Mouse (Mus musculus): ENCODE measurements at regions not wholly inside any gene's neighbourhood (a gene's known extent, or its start where the extent isn't known, plus 50 kb on each side); places are given as distances from the start of the nearest gene placed in this dataset.
"Not testable (repeated sequence)": the region's sequence is repeated elsewhere in the genome, so short reads cannot be mapped to it uniquely, and the experiment has no call there.

DNA sequence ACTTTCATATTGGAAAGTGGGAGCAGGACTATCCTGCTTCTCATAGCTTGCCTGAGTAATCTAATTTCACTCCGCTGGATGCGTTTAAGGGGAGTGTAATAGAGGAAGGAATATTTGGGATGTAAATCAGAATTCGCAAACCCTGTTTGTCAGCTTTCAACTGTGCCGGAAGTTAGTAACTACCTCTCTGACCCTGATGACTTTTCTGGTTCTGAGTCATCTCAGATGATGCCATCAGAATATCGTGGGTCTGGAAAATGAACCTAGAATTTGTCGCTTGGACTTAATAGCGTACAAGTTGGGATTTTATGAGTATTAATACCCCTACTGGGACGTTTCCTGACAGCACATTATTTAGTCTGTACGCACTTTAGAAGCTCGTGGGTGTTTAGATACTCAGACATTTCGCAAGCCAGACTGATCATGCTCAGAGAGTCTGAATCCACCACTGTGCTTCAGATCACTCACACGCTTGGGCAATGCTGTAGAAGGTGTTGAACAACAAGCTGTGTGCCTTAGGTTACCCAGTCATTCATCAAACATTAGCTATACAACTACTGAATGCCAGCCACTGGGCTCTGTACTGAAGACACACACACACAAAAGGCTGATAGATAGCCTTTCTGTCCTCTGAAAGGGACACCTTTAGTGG lies 131.1 kb downstream of the Phlda1 start:
- DNase-seq (ENCODE audit: low read depth, low spot score), result no peak

DNA sequence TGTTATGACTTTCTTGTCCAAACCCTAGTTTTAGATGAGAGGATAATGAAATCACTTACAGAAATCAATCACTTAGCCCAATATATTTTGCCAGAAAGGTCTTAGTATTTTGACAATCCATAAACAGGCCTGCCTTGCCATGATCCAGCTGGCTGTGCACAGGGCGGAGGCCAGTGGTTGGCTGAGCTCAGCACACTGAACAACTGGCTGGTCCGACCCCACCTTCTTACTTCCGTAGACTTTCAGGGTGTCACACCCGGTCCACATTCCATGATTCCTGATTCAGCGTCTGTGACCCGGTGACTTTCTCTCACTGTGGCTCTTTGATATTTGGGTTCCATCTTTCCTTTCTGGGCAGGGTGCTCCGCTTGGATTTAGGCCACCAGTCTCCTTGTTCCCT lies 133.8 kb downstream of the Phlda1 start:
- no peak for DNase-seq (ENCODE audit: low read depth, low spot score)

DNA sequence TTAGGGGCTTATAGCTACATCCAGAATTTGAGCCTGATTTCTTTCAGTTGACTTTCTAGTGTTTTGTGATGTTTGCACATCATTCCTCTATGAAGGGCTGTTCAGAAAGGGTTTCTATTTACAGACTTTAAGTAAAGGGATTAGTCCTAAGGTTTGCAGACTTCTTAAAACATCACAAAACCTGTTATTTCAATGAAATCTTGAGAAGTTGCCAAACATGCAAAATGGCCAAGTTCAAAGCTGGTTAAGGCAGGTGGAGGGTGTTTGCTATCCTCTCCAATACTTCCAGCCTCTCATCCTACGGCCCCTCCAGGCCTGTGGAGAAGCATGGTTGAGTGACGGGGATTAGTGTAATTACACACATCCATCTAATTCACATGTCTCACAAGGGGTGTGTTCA lies 136.6 kb downstream of the Phlda1 start:
- no peak for DNase-seq (ENCODE audit: low read depth, low spot score)

DNA sequence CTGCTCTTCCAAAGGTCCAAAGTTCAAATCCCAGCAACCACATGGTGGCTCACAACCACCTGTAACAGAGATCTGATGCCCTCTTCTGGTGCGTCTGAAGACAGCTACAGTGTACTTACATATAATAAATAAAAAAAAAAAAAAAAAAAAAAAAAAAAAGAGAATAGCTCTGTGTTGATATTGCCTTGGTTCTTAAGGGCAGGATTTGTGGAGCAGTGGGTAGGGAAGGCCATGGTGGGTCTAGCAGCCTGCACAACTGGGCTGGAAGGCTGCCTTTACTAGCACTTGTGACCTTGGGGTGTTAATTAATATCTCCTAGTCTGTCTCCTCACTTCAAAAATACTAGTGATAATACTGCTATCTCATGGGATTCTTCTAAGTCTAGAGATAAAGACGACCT lies 147.7 kb downstream of the Phlda1 start:
- DNase-seq (ENCODE audit: low read depth, low spot score), result not testable (repeated sequence)

DNA sequence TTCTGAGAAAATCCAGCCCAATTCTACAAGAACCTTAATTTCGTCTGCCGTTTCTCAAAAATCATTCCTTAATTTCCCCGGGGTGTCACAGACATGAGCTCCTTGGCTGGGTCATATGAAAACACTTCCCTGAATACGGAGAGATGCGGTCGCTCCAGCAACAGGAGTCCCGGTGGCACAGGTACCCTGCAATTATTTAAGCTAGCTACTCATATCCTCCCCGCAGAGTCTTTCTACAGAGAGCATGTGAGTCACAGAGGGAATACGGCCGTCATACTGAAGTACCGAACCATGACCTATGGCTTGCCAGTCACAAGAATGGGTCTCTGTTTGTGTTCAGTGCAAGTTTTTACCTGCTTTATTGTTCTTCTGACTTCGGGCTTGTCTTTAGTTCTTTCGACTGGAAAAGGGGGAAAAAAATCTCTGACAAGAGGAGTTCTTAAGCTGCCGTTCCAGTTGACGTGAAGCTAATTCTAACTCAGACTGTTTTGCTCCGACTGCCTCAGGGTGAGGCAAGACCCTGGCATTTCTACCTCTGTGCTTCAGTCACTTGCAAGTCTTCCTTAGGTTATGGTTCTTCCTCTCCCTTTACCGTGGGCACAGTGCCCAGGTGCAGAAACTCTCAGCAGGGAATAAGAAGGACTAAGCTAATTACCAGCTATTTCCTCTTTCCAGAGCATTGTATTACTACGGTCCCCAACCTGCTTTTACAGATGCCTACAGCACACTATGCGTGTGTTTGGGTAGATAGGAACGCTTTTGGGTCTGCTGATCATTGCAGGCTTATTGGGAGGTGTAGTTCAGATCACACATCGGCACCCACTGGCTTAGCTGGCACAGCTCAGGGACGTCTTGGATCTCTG lies 148.5 kb downstream of the Phlda1 start:
- no peak for DNase-seq (ENCODE audit: low read depth, low spot score)

DNA sequence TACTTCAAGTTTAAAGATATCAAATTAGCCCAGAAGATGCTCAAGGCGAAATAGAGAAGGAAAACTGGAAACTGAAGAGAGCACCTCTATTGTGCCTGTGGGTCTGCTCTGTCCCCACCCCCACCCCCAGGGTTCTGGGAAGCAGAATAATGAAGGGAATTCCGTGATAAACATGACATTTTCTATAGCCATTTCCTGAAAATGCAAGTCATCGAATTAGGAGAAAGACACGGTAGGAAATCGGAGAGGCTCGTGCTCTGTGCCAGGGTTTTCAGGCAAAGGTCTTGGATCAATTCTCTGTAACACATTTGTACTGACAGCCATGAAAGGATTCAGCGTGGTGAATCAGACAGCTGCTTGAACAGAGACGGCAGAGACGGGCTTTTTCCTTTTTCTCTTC lies 152.7 kb downstream of the Phlda1 start:
- no peak for DNase-seq (ENCODE audit: low read depth, low spot score)

DNA sequence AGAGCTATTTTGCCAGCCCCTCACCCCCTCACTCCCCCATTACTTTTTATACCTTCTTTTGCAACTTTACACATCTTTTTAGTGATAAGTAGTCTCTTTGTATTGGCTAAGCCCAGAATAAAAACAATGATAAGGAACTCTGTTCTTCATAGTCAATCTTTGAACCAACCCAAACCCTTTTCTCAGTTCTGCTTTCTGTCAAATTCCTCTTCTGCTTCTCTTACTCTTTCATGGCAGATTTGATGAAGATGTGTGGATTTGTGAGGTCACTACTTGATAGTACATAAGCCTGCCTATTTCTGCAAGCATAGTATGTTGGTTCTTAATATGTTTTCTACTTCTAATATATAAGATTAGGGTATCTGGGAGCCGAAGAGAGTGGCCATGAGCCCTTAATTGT lies 156.6 kb downstream of the Phlda1 start:
- DNase-seq (ENCODE audit: low read depth, low spot score), result no peak

DNA sequence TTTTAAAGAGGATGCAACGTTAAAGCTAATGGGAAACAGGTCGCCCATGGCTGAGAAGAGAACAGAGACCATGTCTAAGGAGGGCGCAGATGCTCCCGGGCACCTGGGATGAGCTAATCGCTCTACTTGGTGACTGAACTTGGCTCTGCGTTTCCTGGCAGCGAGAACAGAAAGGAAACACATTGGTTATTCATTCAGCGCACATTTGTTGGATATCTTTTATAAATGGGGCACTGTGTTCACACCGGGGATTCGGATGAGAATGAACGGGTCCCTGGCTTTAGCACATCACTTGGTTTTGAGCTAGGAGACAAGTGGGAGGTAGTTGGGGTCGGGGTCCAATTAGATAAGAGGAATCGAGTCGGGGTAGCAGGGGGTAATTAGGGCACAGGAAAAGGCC lies 159.7 kb downstream of the Phlda1 start:
- DNase-seq (ENCODE audit: low read depth, low spot score), result no peak

DNA sequence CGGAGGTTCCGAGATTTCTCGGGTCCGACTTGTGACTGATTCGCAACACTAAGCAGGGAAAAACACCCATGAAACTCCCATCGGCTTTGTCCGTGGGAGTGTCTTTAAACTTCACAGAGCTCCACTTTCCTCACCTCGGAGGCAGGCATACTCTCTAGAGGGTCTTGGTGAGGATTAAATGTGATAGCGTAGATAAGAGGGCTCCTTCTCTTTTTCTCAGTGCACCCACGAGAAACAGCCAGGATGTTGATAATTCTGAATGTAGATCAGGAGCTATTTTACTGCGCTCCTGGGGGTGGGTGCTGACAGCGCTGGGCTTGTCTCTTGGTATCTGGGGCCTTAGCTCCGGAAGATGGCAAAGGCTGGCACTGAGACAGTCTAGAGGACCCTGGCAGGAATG lies 160.9 kb downstream of the Phlda1 start:
- DNase-seq (ENCODE audit: low read depth, low spot score), result no peak

DNA sequence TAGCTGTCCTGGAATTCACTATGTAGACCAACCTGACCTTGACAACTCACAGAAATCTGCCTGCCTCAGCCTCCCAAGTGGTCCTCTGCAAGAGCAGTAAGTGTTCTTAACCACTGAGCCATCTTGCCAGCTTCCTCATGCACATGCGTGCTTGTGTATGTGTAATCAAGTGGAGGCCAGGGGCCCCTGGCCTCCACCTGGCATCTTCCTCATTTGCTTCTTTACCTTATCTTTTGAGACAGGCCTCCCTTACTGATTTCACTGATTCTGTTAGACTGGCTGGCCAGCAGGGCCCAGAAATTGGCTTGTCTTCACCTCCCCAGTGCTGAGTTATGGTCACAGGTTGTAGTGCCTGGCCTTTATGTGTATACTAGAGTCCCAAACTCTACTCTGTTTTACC lies 162.6 kb downstream of the Phlda1 start:
- no peak for DNase-seq (ENCODE audit: low read depth, low spot score)

DNA sequence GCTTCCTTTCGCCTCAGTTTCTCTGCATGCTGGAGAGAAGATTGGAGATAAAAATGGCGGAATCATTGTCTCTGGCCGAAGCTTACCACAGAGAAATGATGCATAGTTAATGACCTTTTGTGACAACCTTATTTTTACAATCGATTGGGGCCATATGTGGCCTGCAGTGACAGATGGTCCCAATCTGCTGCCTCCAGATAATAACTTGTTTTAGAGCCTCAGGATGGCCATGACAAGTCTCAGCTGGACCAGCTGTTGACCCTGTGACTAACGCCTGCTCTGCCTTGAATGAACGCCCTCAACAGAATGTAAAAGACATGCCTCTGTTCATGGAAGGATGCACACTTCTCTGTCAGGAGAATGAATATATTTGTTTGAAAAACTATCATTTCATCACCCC lies 163.6 kb downstream of the Phlda1 start:
- no peak for DNase-seq (ENCODE audit: low read depth, low spot score)

DNA sequence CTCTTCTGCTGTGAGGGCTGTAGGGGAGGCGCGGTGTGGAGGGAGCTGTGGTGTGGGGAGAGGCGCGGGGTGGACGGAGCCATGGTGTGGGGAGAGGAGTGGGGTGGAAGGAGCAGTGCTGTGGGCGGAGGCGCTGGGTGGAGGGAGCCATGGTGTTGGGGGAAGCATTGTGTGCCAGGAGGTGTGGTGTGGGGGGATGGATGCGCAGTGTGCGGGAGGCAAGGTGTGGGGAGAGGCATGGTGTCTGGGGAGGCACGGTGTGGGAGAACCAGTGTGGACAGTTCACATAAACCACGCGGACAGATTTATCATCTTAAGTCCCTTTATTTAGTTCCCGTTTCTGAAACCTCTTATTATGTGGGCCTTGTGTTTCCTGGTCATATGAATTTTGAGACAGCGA lies 164.6 kb downstream of the Phlda1 start:
- no peak for DNase-seq (ENCODE audit: low read depth, low spot score)

DNA sequence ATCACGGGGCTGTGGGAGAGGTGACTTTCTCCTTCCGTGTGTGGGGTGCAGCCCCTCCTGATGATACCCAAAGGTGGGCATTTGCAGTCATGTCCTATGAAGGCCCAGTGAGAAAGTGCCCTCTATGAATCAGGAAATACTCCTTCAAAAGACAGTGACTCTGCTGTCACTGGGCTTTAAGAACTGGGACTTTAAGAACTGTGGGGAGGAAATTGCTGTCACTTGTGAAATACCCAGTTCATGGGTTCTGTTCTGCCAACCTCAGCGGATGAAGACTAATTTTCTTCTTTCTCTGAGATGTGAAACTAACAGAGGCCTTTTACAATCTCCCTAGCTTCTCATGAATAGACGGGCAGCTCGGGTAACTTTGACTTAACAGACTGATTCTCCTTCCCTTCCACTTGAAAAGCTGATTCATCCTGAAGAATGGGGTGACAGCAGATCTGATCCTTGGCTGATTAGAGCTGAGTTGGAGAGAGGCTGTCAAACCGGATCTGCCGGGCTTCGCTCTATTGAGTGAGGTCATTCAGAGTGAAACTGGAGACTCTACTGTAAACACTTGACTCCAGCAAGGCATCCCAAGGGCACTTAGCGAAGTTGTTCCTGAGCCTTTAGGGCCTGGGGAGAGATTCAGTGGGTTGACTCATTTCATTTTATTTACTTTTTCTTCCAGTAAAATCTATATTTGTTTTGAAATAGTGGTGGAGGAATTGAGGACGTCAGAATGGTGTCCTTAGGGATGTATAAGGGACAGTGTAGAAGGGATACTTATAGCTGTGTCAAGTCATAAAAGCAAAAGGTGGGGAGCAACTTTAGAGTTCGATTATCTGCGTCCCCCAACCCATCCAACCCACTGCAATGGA lies 166.6 kb downstream of the Phlda1 start:
- no peak for DNase-seq (ENCODE audit: low read depth, low spot score)

DNA sequence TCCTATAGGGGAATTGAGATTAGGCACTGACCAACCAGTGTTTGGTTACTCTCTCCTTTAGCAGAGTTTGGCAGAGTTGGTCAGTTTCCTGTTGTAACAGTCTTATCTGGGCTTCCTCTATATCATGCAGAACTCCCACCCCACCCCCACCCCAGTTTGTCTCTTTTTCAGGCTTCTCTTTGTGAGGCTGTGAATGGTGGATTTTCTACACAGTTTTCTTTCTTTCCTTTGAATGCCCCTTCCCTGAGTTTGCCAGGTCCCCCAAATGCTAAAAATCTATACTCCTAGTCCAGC lies 167.2 kb downstream of the Phlda1 start:
- no peak for DNase-seq (ENCODE audit: low read depth, low spot score)

DNA sequence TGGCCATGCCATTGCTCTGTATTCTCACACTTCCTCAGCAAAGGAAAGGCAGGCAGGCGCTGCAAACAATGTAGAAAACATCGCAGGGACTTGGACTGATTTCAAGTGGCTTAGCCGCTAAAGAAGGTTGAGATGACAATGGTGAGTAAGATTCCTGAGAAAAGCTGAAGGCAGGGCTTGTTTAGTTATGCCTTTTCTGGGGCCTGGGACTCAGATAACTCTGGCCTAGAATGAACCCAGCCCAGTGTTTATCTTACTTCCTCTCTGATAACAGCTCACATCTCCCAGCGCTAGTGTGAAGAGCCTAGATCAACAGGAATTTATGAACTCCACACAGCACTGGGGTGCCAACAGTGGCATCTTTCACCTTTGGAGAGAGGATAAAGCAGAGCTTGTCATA lies 170.2 kb downstream of the Phlda1 start:
- DNase-seq (ENCODE audit: low read depth, low spot score), result no peak

DNA sequence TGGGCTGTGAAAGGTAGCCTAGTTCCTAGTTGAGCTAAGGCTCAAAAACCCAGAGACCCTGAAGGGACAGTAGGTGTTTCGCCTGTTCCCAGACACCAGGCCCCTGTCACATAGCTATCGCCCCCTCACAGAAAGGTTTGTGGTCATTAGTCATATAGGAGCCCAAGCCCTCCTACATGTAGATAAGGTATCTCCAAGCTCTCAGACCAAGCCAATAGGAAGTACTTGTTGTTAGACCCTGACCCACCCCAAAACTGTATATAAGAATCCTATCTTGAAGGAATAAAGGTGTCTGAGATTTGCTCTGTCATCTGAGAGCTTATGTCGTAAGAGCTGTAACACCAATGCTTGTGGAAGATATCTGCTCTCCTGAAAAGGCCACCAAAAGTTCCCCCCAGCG lies 174.8 kb downstream of the Phlda1 start:
- DNase-seq (ENCODE audit: low read depth, low spot score), result no peak

DNA sequence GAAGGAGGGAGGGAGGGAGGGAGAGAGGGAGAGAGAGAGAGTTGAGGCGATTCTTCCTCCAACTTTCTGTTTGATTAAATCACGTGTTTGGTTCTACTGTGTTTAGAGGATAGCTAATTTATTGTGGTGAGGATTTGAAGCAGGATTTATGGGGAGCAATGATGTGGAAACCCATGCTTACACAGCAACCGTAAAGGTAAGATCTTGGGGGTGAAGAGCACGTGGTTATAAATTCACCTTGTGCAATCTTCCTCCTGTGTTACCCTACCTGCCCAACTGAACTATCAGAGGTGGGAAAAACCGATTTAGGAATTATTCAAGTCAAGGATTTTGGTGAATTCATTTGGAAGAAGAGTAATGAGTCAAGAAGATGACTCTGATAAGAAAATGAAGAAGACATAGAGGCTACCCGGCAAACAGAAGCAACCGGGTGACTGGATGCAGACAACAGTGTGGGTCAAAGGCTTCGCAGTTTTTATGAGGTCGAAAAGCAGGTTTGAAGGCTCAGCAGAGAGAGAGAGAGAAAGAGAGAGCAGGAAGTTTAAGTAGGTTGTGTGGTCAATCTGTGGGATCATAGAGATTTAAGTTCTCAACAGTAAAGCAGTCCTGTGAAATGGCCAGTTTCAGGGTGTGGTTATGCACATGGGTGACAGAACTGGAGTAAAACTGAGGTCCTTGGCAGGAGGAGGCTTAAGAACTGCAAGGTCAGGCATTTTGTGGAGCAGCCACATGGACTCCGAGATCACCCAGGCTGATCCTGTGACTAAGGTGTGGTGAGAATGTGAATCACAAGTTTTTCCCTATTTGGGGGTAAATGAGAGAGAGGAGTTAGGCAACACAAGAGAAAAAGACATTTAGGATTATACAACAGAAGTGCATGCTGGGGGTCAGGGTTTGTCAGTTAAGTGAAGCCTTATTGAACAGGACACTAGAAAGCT lies 178.6 kb downstream of the Phlda1 start:
- no peak for DNase-seq (ENCODE audit: low read depth, low spot score)

DNA sequence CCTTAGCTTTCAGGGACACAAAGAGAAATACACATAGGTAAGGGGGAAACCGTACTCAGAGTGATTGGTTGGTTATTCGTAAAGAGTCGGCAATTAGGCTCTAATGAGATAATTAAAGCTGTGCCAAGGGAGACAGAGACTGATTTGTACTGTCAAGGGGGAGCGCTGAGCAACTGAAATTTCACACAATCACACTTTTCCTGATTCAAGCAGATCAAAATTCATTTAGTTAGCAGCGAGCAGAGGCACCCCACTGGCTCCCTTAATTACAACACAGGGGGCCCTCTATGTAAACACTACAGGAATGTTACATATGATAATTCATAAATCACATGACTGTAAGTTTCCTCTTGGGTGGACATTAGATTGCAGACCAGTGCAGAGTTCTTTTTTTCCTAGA lies 180.5 kb downstream of the Phlda1 start:
- DNase-seq (ENCODE audit: low read depth, low spot score), result no peak

DNA sequence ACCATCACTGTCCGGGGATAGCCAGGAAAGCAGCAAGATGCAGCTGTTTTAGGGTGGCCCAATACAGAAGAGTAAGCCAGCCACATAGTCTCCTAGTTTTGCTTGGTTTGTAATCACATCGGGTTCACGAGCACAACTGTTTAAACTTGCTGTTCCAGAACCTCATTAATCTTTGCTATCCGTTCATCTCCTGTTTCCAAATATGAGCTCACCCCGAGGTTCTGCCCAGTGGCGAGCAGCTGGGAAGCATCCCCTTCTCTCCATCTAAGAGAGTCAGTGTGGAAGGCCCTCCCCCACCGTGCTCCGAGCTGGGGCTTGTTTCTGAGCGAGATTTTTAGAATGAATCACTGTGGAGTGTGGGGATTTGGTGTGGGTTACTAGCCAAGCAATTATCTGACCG lies 183.5 kb downstream of the Phlda1 start:
- DNase-seq (ENCODE audit: low read depth, low spot score), result no peak

DNA sequence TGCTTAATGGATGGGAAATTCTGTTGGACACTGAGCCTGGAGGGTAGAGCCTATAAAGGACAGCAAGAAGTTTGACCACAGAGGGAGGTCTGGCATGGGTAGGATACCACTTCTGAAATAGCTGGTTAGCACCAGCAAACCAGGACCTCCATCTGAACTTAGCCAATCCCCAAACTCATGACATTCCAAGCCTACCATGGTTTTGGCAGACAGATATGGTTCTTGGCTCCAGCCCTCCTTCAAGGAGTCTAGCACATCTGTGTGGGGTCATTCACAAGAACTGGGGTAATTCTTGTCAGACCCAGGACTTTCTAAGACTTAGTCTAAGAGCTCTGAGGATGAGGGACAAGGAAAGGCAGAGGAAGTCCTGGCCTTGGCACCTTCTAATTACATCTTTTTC lies 187.7 kb downstream of the Phlda1 start:
- DNase-seq (ENCODE audit: low read depth, low spot score), result no peak
